Mouse (Mus musculus) MEL (cell line): Measurements from ENCODE around the gene Arhgap9. TPM values are rescaled to one million over a fixed set of nuclear protein-coding genes. Genes with fewer than 3 reads are reported as not detected.
"Not testable (repeated sequence)": the region's sequence is repeated elsewhere in the genome, so short reads cannot be mapped to it uniquely, and the experiment has no call there.

Source experiments
- DNase-seq: peaks from one replicate; pipeline ENCODE4 v3.0.0; 2011; ENCODE audit warnings: low read depth, low spot score
- H3K27ac ChIP-seq: 2 replicates; pipeline ENCODE4 v1.5.1; 2012; ENCODE audit warnings: low read depth, mild to moderate bottlenecking, control low read depth, low read length, moderate library complexity; ENCODE audit not compliant: control insufficient read depth
- H3K27me3 ChIP-seq, 2 experiments: fragments of 150-350 bp in 1 of 2; sonication (generic) in 1 of 2; 2 replicates each; pipeline ENCODE4 v1.6.1; 2012; ENCODE audit warnings: low read length in 2 of 2, mild to moderate bottlenecking in 2 of 2, improper control_type of control experiment in 1 of 2, moderate library complexity in 1 of 2; ENCODE audit not compliant: insufficient read depth in 2 of 2, control insufficient read depth in 1 of 2
- H3K36me3 ChIP-seq, 2 experiments: 2 replicates each; pipeline ENCODE4 v1.6.1; 2012 to 2014; ENCODE audit warnings: low read length in 2 of 2, improper control_type of control experiment in 1 of 2, inconsistent platforms in 1 of 2, mild to moderate bottlenecking in 1 of 2; ENCODE audit not compliant: insufficient read depth in 2 of 2, control insufficient read depth in 1 of 2
- H3K4me1 ChIP-seq, 2 experiments: fragments of 150-350 bp in 1 of 2; sonication (generic) in 1 of 2; 2 replicates each; pipeline ENCODE4 v1.6.1; 2012; ENCODE audit warnings: low read length in 2 of 2, improper control_type of control experiment in 1 of 2, mild to moderate bottlenecking in 1 of 2; ENCODE audit not compliant: insufficient read depth in 2 of 2, control insufficient read depth in 1 of 2
- H3K4me3 ChIP-seq, 2 experiments: fragments of 150-350 bp in 1 of 2; sonication (generic) in 1 of 2; 2 replicates each; pipeline ENCODE4 v1.5.1; 2012; ENCODE audit warnings: low read depth in 2 of 2, low read length in 2 of 2, mild to moderate bottlenecking in 2 of 2, moderate library complexity in 2 of 2, control low read depth in 1 of 2, improper control_type of control experiment in 1 of 2; ENCODE audit not compliant: control insufficient read depth in 1 of 2, insufficient read depth in 1 of 2
- H3K79me2 ChIP-seq: 2 replicates; pipeline ENCODE4 v1.6.1; 2012; ENCODE audit warnings: mild to moderate bottlenecking, low read length, moderate library complexity; ENCODE audit not compliant: control insufficient read depth, poor library complexity, insufficient read depth
- H3K9ac ChIP-seq: 2 replicates; pipeline ENCODE4 v1.6.1; 2012; ENCODE audit warnings: low read depth, mild to moderate bottlenecking, control low read depth, low read length, moderate library complexity; ENCODE audit not compliant: control insufficient read depth, poor library complexity, severe bottlenecking
- H3K9me3 ChIP-seq: fragments of 150-350 bp; sonication (generic); replicated peaks from 2 replicates; pipeline ENCODE4 v1.6.1; 2012; ENCODE audit warnings: mild to moderate bottlenecking, low read length, improper control_type of control experiment, moderate library complexity; ENCODE audit not compliant: insufficient read depth
- CHD1 ChIP-seq: IDR thresholded peaks from 2 replicates; pipeline ENCODE4 v1.6.1; 2012; ENCODE audit warnings: low read depth, mild to moderate bottlenecking, inconsistent platforms, low read length, improper control_type of control experiment
- CHD2 ChIP-seq: IDR thresholded peaks from 2 replicates; pipeline ENCODE4 v1.6.1; 2011; ENCODE audit warnings: low read length, improper control_type of control experiment
- CTCF ChIP-seq, 3 experiments: IDR thresholded peaks in 2 of 3; conservative IDR thresholded peaks in 1 of 3; 2 replicates each; pipeline ENCODE4 v1.5.1; 2011 to 2012; ENCODE audit warnings: low read length in 3 of 3, low read depth in 2 of 3, mild to moderate bottlenecking in 2 of 3, improper control_type of control experiment in 1 of 3, inconsistent platforms in 1 of 3, mixed read lengths in 1 of 3, moderate library complexity in 1 of 3; ENCODE audit not compliant: control insufficient read depth in 1 of 3, insufficient read depth in 1 of 3, poor library complexity in 1 of 3, severe bottlenecking in 1 of 3
- EP300 ChIP-seq, 2 experiments: IDR thresholded peaks; 2 replicates each; pipeline ENCODE4 v1.6.1; 2011; ENCODE audit warnings: improper control_type of control experiment in 2 of 2, low read length in 2 of 2, low read depth in 1 of 2, mild to moderate bottlenecking in 1 of 2
- MAX ChIP-seq: IDR thresholded peaks from 2 replicates; pipeline ENCODE4 v1.6.1; 2011; ENCODE audit warnings: low read length, improper control_type of control experiment
- MAZ ChIP-seq: IDR thresholded peaks from 2 replicates; pipeline ENCODE4 v1.6.1; 2012; ENCODE audit warnings: low read depth, mild to moderate bottlenecking, inconsistent platforms, low read length, improper control_type of control experiment
- MXI1 ChIP-seq: IDR thresholded peaks from 2 replicates; pipeline ENCODE4 v1.6.1; 2011; ENCODE audit warnings: mild to moderate bottlenecking, low read depth, low read length, improper control_type of control experiment
- MYC ChIP-seq: IDR thresholded peaks from 2 replicates; pipeline ENCODE4 v1.6.1; 2011; ENCODE audit warnings: low read depth, mild to moderate bottlenecking, low read length, improper control_type of control experiment, moderate library complexity
- POLR2A ChIP-seq, 2 experiments: IDR thresholded peaks; 2 replicates each; pipeline ENCODE4 v1.6.1; 2011 to 2012; ENCODE audit warnings: low read length in 2 of 2, mild to moderate bottlenecking in 2 of 2, control low read depth in 1 of 2, improper control_type of control experiment in 1 of 2, low read depth in 1 of 2, moderate library complexity in 1 of 2; ENCODE audit not compliant: control insufficient read depth in 1 of 2, insufficient read depth in 1 of 2, poor library complexity in 1 of 2
- SMC3 ChIP-seq: IDR thresholded peaks from 2 replicates; pipeline ENCODE4 v1.6.1; 2011; ENCODE audit warnings: low read depth, low read length, improper control_type of control experiment
- TAL1 ChIP-seq: IDR thresholded peaks from 2 replicates; pipeline ENCODE4 v1.6.1; 2012; ENCODE audit warnings: mild to moderate bottlenecking, inconsistent platforms, low read length, moderate library complexity, mixed read lengths
- TCF12 ChIP-seq: IDR thresholded peaks from 2 replicates; pipeline ENCODE4 v1.6.1; 2014; ENCODE audit warnings: low read depth, mild to moderate bottlenecking, inconsistent platforms, low read length, improper control_type of control experiment, moderate library complexity
- USF1 ChIP-seq: IDR thresholded peaks from 2 replicates; pipeline ENCODE4 v1.6.1; 2014; ENCODE audit warnings: low read depth, mild to moderate bottlenecking, inconsistent platforms, low read length, improper control_type of control experiment, moderate library complexity
- ZKSCAN1 ChIP-seq: IDR thresholded peaks from 2 replicates; pipeline ENCODE4 v1.6.1; 2012; ENCODE audit warnings: low read depth, mild to moderate bottlenecking, inconsistent platforms, low read length, improper control_type of control experiment, moderate library complexity
- polyA plus RNA-seq, 2 experiments: library from polyadenylated mRNA; stranded (reverse) in 1 of 2; unstranded in 1 of 2; fragments of >175 nt in 1 of 2; fragments of >200 nt in 1 of 2; gene quantifications; 2 replicates each; pipeline versions ENCODE4 v1.2.1 to v1.2.4; 2012; ENCODE audit warnings: low replicate concordance in 2 of 2, low read depth in 1 of 2; ENCODE audit not compliant: insufficient read length in 2 of 2, insufficient read depth in 1 of 2, missing spikeins in 1 of 2
- total RNA-seq: library from RNA; depleted of rRNA; stranded (reverse); fragments of 300-350 nt; gene quantifications from 2 replicates; pipeline ENCODE4 v1.2.3, GENCODE M21; 2012

Gene Arhgap9
- total and polyA plus RNA-seq, 3 experiments, result 24.4 to 41.1 TPM; not detected in 1

DNA sequence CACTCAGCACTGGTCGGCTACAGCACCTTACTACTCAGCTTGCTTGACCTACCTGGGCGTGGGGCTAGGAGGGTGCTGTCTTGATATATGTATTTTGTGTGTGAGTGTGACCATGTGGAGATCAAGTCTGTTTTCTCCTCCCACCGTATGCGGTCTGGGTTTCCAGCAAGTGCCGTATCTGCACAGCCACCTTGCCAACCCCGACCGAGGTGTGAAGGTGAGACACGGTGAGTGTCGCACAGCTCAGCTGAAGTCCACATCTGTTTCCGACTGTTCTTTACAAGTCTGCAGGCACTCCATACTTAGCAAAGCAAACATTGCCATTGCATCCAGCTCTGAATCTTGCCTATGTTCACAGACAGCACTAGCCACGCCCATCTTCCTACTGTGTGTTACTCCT lies 18.6 kb upstream of the Arhgap9 start (continued):
- TF ChIP-seq CHD2 (no peak), EP300 (IDR thresholded peaks at IDR 0.05; ENCODE audit: low read depth in 1 of 2, low read length in 2 of 2) (no peak)

- Histone ChIP-seq H3K79me2 (peaks cover 29% of the 10 kb centered on the region), H3K36me3 (peaks cover 18% of the 10 kb centered on the region in 2 experiments), H3K4me1 (peaks cover 3 to 16% of the 10 kb centered on the region in 2 experiments; a peak in 3 of 4 replicates)
- H3K27ac ChIP-seq, H3K9ac ChIP-seq, DNase-seq, H3K9me3 ChIP-seq, H3K4me3 ChIP-seq, H3K27me3 ChIP-seq: not testable (repeated sequence)
Measured at GRCm38 (mm10) chr10:127309167-127309566, 12.6 kb upstream of the Arhgap9 start.

DNA sequence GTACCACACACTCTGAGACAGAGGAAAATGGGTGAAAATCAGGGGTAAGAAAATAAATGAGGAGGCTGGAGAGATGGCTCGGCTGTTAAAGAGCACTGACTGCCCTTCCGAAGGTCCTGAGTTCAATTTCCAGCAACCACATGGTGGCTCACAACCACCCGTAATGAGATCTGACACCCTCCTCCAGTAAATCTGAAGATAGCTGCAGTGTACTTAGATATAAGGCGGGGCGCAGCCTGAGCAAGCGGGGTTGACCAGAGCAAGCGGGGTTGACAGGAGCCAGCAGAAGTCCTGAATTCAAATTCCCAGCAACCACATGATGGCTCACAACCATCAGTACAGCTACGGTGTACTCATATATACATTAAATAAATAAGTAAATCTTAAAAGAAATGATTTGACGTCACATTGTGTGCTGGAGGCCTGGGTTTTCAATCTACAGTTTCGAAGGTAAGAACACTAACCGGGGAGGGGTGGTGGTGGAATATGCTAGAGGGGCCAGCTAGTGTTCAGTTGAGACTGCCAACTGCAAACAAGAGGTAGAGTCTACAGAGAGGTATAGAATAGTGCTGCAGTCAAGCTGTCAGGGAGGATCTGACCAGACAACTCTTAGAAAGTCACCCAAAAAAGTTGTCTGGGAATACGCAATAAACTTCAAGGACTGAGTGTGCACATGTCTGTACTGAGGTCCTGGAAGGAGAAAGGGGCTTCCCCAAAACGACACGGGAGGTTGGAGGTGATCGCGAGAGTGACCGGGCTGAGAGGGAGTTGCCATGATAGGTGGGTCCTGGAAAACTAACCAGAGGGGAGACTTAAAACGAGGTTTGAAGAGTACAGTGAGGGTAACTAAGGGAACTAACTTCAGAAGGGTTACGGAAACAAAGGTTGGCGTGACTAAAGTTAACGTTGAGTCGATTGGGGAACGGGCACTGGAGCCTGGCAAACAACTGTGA lies 11.0 kb upstream of the Arhgap9 start:
- peaks cover 13 to 18% of the 10 kb centered on the region in 2 experiments for H3K36me3 ChIP-seq

More for the DNA sequence above, 11.0 kb upstream of the Arhgap9 start:
- Histone ChIP-seq H3K4me3 (peak overlapping the region; percentile 76 to 80), H3K27me3 (no peaks in the 10 kb centered on the region), H3K27ac (peak overlapping the region; percentile 75), H3K9ac (peak overlapping the region; percentile 95), H3K4me1 (peaks cover 3 to 16% of the 10 kb centered on the region in 2 experiments; a peak in 3 of 4 replicates), H3K79me2 (peaks cover 29% of the 10 kb centered on the region), H3K9me3 (no peaks in the 10 kb centered on the region)
- no peak for TF ChIP-seq SMC3
- 0 out of 2 replicates have a peak, but pooled peaks have one; percentile 89 for TF ChIP-seq CHD1
- TF ChIP-seq MXI1, result peak; percentile 72
- no peak for TF ChIP-seq USF1
- no peak for TF ChIP-seq POLR2A (IDR thresholded peaks at IDR 0.05; ENCODE audit: control insufficient read depth in 1 of 2, insufficient read depth in 1 of 2, low read depth in 1 of 2, low read length in 2 of 2, poor library complexity in 1 of 2)
- TF ChIP-seq MAZ, result no peak
- no peak for TF ChIP-seq CTCF (IDR thresholded peaks at IDR 0.05 in 2 of 3, conservative IDR thresholded peaks at IDR 0.05 in 1 of 3; ENCODE audit: control insufficient read depth in 1 of 3, insufficient read depth in 1 of 3, low read depth in 2 of 3, low read length in 3 of 3, poor library complexity in 1 of 3, severe bottlenecking in 1 of 3)
- 0 out of 2 replicates have a peak, but pooled peaks have one; percentile 14 for TF ChIP-seq MYC
- no peak for TF ChIP-seq ZKSCAN1
- TF ChIP-seq TCF12, result no peak
- peak; percentile 46 for TF ChIP-seq TAL1
- TF ChIP-seq MAX, result peak; percentile 57; the same call in 1 of the 2 replicates
- DNase-seq, result peak; percentile 71
